Mouse (Mus musculus): ENCODE measurements at regions not wholly inside any gene's neighbourhood (a gene's known extent, or its start where the extent isn't known, plus 50 kb on each side); places are given as distances from the start of the nearest gene placed in this dataset.
"Not testable (repeated sequence)": the region's sequence is repeated elsewhere in the genome, so short reads cannot be mapped to it uniquely, and the experiment has no call there.

- DNase-seq; H3K9ac ChIP-seq; H3K4me3 ChIP-seq (ENCODE audit: low read depth, low read length); H3K4me2 ChIP-seq (ENCODE audit: low read depth); H3K36me3 ChIP-seq (ENCODE audit: insufficient read depth); H3K4me1 ChIP-seq (ENCODE audit: insufficient read depth); H3K27me3 ChIP-seq (ENCODE audit: insufficient read depth, low read length); H3K27ac ChIP-seq (ENCODE audit: low read depth, low read length); H3K9me3 ChIP-seq (ENCODE audit: low read length); ATAC-seq: not testable (repeated sequence)
- WGBS: 83% methylated on average over 8 of the region's 8 CpGs
These were observed 330.6 kb downstream of the 9430069I07Rik start for GRCm38 (mm10) chr15:34027111-34027510.

- no peak overlapping the region for H3K4me3 ChIP-seq (ENCODE audit: low read depth, low read length)
- 88% methylated on average over 2 of the region's 2 CpGs for WGBS
- H3K9ac ChIP-seq: no peak overlapping the region
- no peak for TF ChIP-seq CTCF (IDR thresholded peaks at IDR 0.05; ENCODE audit: low read depth)
- no peaks in the 10 kb centered on the region for H3K9me3 ChIP-seq (ENCODE audit: low read length)
- no peaks in the 10 kb centered on the region for H3K36me3 ChIP-seq (ENCODE audit: insufficient read depth)
- H3K27me3 ChIP-seq (ENCODE audit: insufficient read depth, low read length): no peaks in the 10 kb centered on the region
- H3K27ac ChIP-seq (ENCODE audit: low read depth, low read length): no peak overlapping the region
- no peak for ATAC-seq
- DNase-seq: no peak
- H3K4me1 ChIP-seq (ENCODE audit: insufficient read depth): no peaks in the 10 kb centered on the region
- no peak overlapping the region for H3K4me2 ChIP-seq (ENCODE audit: low read depth)
These were observed 332.3 kb downstream of the 9430069I07Rik start for GRCm38 (mm10) chr15:34025396-34025795.

GRCm38 (mm10) chr15:34021857-34022256 lies 335.8 kb downstream of the 9430069I07Rik start:
- Histone ChIP-seq H3K4me1 (ENCODE audit: insufficient read depth) (no peaks in the 10 kb centered on the region), H3K27ac (ENCODE audit: low read depth, low read length) (no peak overlapping the region), H3K9ac (no peak overlapping the region), H3K4me3 (ENCODE audit: low read depth, low read length) (no peak overlapping the region), H3K9me3 (ENCODE audit: low read length) (no peaks in the 10 kb centered on the region), H3K4me2 (ENCODE audit: low read depth) (no peak overlapping the region), H3K27me3 (ENCODE audit: insufficient read depth, low read length) (no peaks in the 10 kb centered on the region), H3K36me3 (ENCODE audit: insufficient read depth) (no peaks in the 10 kb centered on the region)
- TF ChIP-seq CTCF (IDR thresholded peaks at IDR 0.05; ENCODE audit: low read depth): peak; percentile 91
- peak; percentile 81 for ATAC-seq
- 27% methylated on average over 11 of the region's 11 CpGs for WGBS
- peak; percentile 87 for DNase-seq

- TF ChIP-seq CTCF (IDR thresholded peaks at IDR 0.05; ENCODE audit: low read depth): peak; percentile 61
- H3K4me2 ChIP-seq (ENCODE audit: low read depth): no peak overlapping the region
- no peaks in the 10 kb centered on the region for H3K36me3 ChIP-seq (ENCODE audit: insufficient read depth)
- no peaks in the 10 kb centered on the region for H3K9me3 ChIP-seq (ENCODE audit: low read length)
- 51% methylated on average over 13 of the region's 13 CpGs for WGBS
- H3K27me3 ChIP-seq (ENCODE audit: insufficient read depth, low read length): no peaks in the 10 kb centered on the region
- no peak overlapping the region for H3K27ac ChIP-seq (ENCODE audit: low read depth, low read length)
- ATAC-seq: no peak
- H3K9ac ChIP-seq: no peak overlapping the region
- no peaks in the 10 kb centered on the region for H3K4me1 ChIP-seq (ENCODE audit: insufficient read depth)
- no peak overlapping the region for H3K4me3 ChIP-seq (ENCODE audit: low read depth, low read length)
- DNase-seq: peak; percentile 25
These were observed 341.1 kb downstream of the 9430069I07Rik start for GRCm38 (mm10) chr15:34016397-34017156.

GRCm38 (mm10) chr15:34008591-34008990 lies 349.1 kb downstream of the 9430069I07Rik start:
- no peak for TF ChIP-seq CTCF (IDR thresholded peaks at IDR 0.05; ENCODE audit: low read depth)
- Histone ChIP-seq H3K9ac (no peak overlapping the region), H3K27ac (ENCODE audit: low read depth, low read length) (no peak overlapping the region), H3K4me3 (ENCODE audit: low read depth, low read length) (no peak overlapping the region), H3K27me3 (ENCODE audit: insufficient read depth, low read length) (no peaks in the 10 kb centered on the region), H3K36me3 (ENCODE audit: insufficient read depth) (no peaks in the 10 kb centered on the region), H3K4me2 (ENCODE audit: low read depth) (no peak overlapping the region), H3K9me3 (ENCODE audit: low read length) (no peaks in the 10 kb centered on the region), H3K4me1 (ENCODE audit: insufficient read depth) (no peaks in the 10 kb centered on the region)
- ATAC-seq (no peak), DNase-seq (no peak)
- WGBS: 52% methylated on average over 1 of the region's 1 CpGs

GRCm38 (mm10) chr15:33992383-33992782 lies 365.3 kb downstream of the 9430069I07Rik start:
- TF ChIP-seq CTCF (IDR thresholded peaks at IDR 0.05; ENCODE audit: low read depth): no peak
- Histone ChIP-seq H3K27ac (ENCODE audit: low read depth, low read length) (no peak overlapping the region), H3K27me3 (ENCODE audit: insufficient read depth, low read length) (no peaks in the 10 kb centered on the region), H3K9me3 (ENCODE audit: low read length) (no peaks in the 10 kb centered on the region), H3K4me3 (ENCODE audit: low read depth, low read length) (no peak overlapping the region), H3K4me2 (ENCODE audit: low read depth) (no peak overlapping the region), H3K36me3 (ENCODE audit: insufficient read depth) (no peaks in the 10 kb centered on the region), H3K4me1 (ENCODE audit: insufficient read depth) (no peaks in the 10 kb centered on the region), H3K9ac (no peak overlapping the region)
- DNase-seq (peak; percentile 44), ATAC-seq (no peak)
- WGBS: 83% methylated on average over 4 of the region's 4 CpGs

GRCm38 (mm10) chr15:33975077-33975476 lies 382.6 kb downstream of the 9430069I07Rik start:
- H3K36me3 ChIP-seq (ENCODE audit: insufficient read depth): no peaks in the 10 kb centered on the region
- ATAC-seq (no peak), DNase-seq (peak; percentile 38)
- H3K27me3 ChIP-seq (ENCODE audit: insufficient read depth, low read length): no peaks in the 10 kb centered on the region
- peak; percentile 59 for TF ChIP-seq CTCF (IDR thresholded peaks at IDR 0.05; ENCODE audit: low read depth)
- H3K4me3 ChIP-seq (ENCODE audit: low read depth, low read length): no peak overlapping the region
- no peak overlapping the region for H3K4me2 ChIP-seq (ENCODE audit: low read depth)
- no peak overlapping the region for H3K27ac ChIP-seq (ENCODE audit: low read depth, low read length)
- H3K9ac ChIP-seq: no peak overlapping the region
- 43% methylated on average over 1 of the region's 1 CpGs for WGBS
- H3K4me1 ChIP-seq (ENCODE audit: insufficient read depth): no peaks in the 10 kb centered on the region
- H3K9me3 ChIP-seq (ENCODE audit: low read length): no peaks in the 10 kb centered on the region

Data from forebrain, postnatal 0 days (tissue).